Mouse (Mus musculus): Measurements from ENCODE around the gene Mus81. TPM values are rescaled to one million over a fixed set of nuclear protein-coding genes. Genes with fewer than 3 reads are reported as not detected.

Mus81 gene
- total RNA-seq, 2 experiments from 2014 or later: 30.7 to 30.9 TPM

DNA sequence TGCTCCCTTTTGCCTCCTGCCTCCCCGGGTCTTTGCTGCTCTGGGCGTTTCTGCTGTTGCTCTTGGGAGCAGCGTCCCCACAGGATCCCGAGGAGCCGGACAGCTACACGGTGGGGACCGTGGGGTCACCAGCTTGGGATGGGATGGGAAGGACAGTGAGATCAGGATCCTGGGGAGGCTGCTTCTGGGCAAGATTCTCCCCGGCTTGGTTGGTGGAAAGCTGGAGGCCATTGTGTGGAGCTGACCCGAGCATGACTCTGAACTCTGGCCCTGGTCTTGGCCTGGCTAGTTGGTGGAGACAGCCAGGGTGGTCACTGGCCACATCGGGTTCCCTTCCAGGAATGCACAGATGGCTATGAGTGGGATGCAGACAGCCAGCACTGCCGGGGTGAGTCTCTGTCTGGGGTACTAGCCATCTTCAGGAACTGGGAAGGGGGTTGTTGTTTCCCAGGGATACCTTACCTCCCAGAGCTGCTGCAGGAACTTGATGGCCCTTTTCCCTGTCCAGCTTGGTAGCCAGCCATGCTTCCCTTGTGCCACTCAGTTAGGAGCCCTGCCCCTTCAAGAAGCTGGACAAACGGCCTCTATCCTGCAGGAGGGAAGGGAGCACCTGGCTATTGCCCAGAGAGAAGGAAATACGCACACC lies 13.0 kb downstream of the Mus81 start:
- intact Hi-C loops (cut with DNase I): loop anchor here (2.0 kb wide), 1 partner anchor 14 kb away; the partner anchor contains the start of gene Mus81
- no peak for DNase-seq (ENCODE audit: low spot score in 2 of 2)

DNA sequence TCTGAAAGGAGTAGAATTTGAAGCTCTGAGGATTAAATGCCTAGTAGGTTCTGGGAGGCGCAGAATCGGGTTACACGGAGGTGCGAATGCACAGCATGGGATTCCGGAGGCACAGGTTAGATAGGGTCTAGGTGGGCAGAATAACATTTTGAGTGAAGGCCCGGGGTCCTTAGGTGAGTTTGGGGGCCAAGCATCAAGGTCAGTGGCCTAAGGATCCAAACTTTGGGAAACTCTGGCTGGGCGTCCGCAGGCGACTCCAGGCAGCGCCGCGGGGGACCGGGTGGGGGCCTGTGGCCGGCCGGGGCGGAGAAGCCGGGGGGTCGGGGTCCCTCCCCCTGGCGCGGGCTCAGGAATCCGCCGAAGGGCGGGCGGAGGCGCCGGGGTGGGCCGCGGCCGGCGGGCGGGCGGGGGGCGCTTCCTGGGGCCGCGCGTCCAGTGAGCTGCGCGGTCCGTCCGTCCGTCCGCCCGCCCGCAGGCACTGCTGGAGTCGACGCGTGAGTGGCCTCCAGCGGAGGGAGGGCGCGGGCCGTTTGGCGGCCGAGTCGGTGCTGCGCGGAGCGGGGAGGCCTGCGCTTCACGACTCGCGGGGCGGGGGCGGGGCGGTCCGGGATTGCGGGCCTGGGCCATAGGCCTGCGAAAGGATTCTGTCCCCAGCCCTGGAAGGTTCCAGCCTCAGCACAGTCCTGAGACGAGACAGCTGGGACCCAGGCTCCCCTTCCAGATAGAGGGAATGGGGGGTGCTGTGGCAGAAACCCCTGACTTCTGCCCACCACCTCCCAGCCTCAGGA lies 13.7 kb downstream of the Mus81 start:
- intact Hi-C loops (cut with DNase I): loop anchor here (2.0 kb wide), 1 partner anchor 14 kb away; the partner anchor contains the start of gene Mus81
- no peak for DNase-seq (ENCODE audit: low spot score in 2 of 2)

DNA sequence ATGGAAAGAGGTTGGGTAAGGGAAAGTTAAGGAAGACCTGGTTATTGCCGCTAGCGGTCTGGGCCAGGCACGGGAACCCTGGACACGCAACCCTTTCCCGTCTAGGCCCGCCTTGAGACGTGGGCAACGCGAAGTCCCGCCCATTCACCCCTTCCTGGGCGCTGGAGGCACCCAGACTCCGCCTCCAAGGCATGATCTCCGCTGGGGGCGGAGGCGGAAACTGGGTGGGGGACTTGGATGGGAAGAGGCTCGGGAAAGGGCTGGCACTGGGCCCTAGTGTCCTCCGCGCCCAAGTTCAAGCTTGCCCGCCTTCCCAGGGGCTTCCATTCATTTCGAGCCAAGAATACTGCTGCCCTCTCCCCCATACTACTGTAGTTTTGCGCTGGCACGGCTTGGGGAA lies 14.5 kb downstream of the Mus81 start, which contains the start of gene Efemp2:
TSS of gene Efemp2 (plus strand) at position 235 of the 400 bp plus-strand sequence.
- DNase-seq (ENCODE audit: low spot score in 2 of 2): peak; percentile 63 to 65

DNA sequence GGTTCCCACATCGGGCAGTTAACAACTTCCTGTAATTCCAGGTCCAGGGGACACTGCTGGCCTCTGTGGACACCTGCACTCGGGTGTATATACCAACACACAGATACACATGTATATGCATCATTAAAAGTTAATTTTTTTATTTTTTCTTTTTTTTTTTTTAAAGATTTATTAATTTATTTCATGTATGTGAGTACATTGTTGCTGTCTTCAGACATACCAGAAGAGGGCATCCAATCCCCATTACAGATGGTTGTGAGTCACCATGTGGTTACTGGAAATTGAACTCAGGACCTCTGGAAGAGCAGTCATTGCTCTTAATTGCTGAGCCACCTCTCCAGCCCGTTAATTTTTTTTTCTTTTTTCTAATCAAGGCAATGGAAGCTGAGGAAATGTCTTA lies 15.3 kb downstream of the Mus81 start:
- DNase-seq (ENCODE audit: low spot score in 2 of 2): no peak
- intact Hi-C loops (cut with DNase I): no loop called here

More for the DNA sequence above, 14.5 kb downstream of the Mus81 start, which contains the start of gene Efemp2:
- intact Hi-C loops (cut with DNase I): loop anchor here (2.0 kb wide), 1 partner anchor 15 kb away; the partner anchor contains the start of gene Mus81

DNA sequence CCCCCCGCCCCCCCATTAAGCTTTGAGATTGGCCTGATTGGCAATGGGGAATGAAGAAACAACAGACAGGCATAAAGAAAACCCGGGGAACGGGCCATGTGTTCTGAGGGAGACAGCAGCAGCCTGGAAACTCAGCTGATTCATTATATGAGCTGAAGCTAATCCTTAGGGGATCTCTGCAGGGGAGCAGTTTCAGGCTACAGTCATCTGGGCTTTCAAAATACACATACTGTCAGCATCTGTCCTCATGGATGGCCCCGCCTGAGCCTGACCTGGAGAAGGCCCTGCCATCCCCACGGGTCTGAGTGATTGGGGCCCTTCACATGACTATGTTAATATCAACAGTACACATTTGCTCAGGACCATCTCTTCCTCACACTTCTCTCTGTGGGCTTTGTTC lies 16.4 kb downstream of the Mus81 start:
- no peak for DNase-seq (ENCODE audit: low spot score in 2 of 2)
- intact Hi-C loops (cut with DNase I): no loop called here

DNA sequence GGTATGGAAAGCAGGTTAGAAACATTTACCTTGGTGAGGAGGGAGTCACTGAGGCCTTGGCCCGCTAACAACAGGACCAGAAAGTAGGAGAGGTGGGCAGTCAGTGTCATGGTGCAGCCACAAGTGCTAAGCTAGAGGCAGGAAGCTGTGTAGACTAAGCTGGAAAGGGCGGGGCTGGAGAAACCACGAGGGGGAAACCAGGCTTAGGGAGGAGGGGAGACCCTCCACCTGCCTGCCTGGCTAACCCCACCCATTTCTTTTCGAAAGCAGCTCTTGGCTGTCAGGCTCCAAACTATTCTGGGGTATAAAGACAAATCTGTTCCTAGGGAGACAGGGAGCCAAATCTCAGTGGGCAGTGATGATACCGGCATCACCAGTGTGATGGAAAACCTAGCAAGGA lies 19.8 kb downstream of the Mus81 start, which contains the start of gene Ctsw:
TSS of gene Ctsw (minus strand) at position 134 of the 400 bp plus-strand sequence.
- no peak for DNase-seq (ENCODE audit: low spot score in 2 of 2)
- intact Hi-C loops (cut with DNase I): no loop called here

DNA sequence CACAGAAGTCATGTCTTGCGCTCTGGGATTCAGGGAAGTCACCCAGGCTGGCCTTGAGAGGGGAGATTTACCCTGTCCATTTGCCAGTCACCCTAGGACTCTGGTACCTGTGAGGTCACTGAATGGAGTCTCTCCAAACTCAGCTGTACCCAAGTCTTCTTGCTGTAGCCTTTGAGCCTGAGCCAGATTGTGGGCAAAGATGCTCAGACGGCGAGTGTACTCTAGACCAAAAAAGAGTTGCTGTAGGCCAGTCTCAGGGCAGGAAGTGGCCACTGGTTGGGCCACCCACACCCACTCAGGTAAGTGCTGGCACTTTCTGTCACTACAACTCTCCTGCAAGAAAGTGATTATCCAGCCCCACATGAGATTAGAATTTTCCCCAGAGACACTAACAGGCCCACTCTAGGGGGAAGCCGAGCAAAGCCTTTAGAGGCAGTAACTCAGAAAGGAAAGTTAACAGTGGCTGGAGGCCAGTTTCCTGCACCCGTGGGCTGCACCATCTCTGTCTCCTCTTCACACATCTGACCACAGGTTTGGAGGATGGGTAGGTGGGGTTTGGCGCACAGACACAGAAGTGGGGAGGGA lies 21.2 kb downstream of the Mus81 start:
- DNase-seq (ENCODE audit: low spot score in 2 of 2): no peak
- intact Hi-C loops (cut with DNase I): no loop called here

DNA sequence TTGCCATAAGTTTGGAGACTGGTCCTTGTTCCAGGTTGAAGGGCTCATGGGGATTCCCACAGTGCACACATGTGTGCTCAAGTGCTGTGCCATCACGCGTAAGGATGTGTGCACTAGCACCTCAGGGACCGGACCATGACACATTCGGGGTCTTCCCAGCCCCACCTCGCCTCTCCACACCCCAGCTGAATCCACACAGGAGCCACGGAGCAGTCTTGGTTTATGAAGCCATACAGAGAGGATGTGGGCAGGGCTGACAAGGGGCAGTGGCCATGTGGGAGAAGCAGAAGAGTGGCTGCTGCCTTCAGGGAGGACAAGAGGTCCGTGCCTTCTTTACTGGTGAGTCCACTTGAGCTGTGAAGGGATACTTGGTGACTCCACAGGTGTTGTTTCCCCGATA lies 23.2 kb downstream of the Mus81 start:
- no peak for DNase-seq (ENCODE audit: low spot score in 2 of 2)
- intact Hi-C loops (cut with DNase I): no loop called here

DNA sequence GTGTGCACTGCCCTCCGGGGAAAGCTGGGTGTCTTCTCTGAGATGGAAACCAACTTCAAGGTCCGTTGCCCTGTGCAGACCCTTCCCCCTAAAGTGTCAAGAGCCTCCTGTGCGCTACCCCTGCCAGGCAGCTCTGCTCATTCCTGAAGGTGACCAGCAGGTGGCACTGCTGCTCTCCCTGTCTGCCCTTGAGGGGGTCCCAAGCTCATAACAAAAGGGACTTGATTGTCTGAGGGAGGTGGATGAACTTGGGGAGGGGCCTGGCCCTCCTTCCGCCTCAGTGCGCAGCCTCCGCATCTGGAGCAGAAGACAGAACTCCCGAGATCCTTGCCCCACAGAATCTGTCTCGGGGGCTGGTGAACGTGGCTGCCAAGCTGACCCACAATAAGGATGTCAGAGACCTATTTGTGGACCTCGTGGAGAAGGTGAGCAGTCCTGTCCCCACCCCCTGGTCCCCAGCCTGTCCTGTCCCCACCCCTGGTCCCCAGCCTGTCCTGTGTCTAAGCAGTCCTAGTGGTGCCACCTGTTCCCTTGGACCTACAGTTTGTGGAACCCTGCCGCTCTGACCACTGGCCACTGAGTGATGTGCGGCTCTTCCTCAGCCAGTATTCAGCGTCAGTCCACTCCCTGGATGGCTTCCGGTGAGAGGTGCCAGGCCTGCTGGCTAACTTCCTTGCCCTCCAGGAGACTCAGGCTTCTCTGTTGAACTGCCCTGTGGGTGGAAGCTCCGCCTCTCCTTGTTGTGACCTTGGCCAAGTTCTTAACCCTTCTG lies 24.2 kb downstream of the Mus81 start:
- peak in 1 of 2 experiments; percentile 57 for DNase-seq (ENCODE audit: low spot score in 2 of 2)
- intact Hi-C loops (cut with DNase I): loop anchor here (2.0 kb wide), 1 partner anchor 105 kb away; the partner anchor contains the start of gene Ap5b1

DNA sequence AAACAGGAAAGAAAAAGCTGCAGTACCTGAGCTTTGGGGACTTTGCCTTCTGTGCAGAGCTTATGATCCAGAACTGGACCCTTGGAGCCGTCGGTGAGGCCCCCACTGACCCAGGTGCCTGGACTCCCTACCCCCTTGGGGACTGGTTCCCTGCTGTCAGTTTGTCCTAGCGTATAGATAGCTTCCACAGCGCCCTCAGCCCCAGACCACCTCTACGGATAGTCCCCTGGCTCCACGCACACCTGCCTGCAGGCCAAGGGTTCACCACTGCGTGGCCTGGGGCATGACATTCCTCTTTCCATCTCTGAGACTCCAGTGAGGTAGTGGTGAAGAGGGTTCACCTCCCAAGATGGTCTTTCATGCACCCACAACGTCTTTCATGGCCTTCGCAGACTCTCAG lies 25.0 kb downstream of the Mus81 start:
- intact Hi-C loops (cut with DNase I): loop anchor here (2.0 kb wide), 1 partner anchor 106 kb away; the partner anchor contains the start of gene Ap5b1
- DNase-seq (ENCODE audit: low spot score in 2 of 2): no peak

DNA sequence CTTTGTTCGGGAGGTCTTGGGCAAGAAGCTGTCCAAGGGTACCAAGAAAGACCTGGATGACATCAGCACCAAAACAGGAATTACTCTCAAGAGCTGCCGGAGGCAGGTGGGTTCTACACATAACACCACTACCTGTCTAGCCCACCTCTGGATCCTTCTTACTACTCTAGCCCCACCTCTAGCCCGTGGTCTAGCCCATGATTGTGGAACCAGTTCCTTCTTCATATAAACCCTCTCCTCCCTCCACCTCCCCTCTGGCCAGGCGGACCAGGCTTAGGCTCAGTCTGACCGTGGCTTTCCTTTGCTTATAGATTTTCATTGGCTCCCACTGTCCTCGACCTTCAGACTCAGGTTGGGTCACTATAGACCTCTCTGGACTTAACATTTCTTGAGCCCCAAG lies 26.8 kb downstream of the Mus81 start:
- DNase-seq (ENCODE audit: low spot score in 2 of 2): no peak
- intact Hi-C loops (cut with DNase I): no loop called here

DNA sequence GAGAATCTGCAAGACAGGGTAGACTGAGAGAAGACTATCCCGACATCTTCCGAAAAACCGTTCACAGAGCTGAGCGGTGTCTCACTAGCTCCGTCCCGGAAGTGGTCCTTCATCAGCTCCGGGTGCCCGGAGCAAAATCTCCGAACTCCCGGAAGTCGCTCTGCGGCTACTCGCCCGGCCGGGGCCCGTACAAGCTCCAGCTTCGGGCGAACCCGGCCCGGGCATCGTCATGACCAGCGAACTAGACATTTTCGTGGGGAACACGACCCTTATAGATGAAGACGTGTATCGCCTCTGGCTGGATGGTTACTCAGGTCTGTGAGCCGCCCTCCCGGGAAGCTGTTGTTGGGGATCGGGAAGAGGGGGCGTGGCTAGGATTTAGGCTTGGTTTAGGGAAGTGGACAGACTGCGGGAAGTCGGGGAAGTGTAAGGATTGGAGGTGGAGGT lies 27.7 kb downstream of the Mus81 start, which contains the start of gene Fibp:
TSS of gene Fibp (plus strand) at position 151 of the 447 bp plus-strand sequence.
- intact Hi-C loops (cut with DNase I): loop anchor here (1.0 kb wide), 1 partner anchor 30 kb away; the partner anchor contains the start of gene Cfl1
- DNase-seq (ENCODE audit: low spot score in 2 of 2): peak; percentile 87 to 91

DNA sequence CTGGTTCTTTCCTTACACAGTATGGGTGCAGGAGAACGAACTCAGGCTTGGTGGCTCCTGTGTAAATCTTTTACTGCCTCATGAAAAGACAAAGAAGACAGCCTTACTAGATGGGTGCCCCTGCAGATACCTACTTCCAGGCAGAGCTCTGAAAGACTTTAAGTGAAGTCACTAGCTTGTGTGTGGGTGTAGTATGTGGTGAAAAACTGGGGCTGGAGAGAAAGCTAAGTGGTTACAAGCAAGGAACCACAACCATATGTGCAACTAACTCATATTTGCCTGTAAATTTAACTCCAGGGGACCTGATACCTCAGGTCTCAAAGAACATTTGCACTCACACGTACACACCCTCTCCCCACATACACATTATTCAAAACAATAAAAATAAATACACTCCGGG lies 28.3 kb downstream of the Mus81 start:
- peak in 1 of 2 experiments; percentile 67 for DNase-seq (ENCODE audit: low spot score in 2 of 2)
- intact Hi-C loops (cut with DNase I): loop anchor here (1.0 kb wide), 1 partner anchor 30 kb away; the partner anchor contains the start of gene Cfl1

DNA sequence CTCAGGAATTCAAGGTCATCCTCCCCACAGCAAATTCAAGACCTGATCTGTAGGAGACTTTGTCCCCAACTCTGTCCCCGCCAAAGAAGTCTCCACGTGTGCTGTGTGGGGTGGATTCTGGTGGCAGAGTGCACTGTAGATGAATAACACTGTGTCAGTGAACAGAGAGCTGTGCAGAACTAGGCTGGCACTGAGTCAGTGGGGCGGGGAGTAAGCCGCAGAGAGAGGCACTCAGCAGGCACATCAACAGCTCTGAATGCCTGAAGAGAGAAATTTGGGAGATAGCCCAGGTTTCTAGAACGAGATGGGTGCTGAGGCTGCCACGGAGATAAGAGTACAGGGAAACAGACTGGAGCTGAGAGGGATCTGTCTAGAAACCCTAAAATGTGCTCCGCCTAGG lies 29.2 kb downstream of the Mus81 start:
- DNase-seq (ENCODE audit: low spot score in 2 of 2): peak in 1 of 2 experiments; percentile 84
- intact Hi-C loops (cut with DNase I): no loop called here

DNA sequence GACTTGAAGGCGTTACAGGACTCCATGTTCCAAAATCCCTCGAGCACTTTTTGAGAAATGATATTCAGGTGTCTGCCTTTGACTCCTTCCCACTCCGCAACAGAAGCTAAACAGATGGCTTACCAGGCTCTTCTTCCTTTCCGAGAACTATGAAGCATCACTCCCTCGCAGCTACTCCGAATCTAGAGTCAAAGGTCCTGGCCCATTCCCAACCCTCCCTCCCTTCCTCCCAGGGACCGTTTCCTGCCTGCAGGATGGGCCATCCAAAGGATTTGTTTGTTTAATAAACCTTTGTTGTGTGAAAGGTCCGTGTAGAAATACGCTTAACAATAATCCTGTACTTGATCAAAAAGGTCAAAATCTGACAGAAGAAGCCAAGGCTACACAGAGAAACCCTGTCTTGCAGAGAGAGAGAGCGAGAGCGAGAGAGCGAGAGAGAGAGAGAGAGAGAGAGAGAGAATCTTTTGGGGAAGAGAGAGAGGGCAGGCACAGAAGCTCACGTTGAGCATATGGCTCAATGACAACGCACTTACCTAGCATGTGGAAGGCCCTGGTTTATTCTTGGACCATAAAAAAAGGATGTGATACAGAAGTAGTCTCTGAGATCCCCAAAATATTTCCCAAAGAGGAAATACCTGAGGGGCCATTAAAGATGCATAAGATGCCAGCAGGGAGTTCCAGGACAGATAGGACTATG lies 30.3 kb downstream of the Mus81 start, which contains the start of gene Ccdc85b:
TSS of gene Ccdc85b (minus strand) at position 149 of the 697 bp plus-strand sequence.
- DNase-seq (ENCODE audit: low spot score in 2 of 2): no peak
- intact Hi-C loops (cut with DNase I): loop anchor here (1.0 kb wide), 2 partner anchors 33 kb away; partner anchors contain the start of gene AI837181

DNA sequence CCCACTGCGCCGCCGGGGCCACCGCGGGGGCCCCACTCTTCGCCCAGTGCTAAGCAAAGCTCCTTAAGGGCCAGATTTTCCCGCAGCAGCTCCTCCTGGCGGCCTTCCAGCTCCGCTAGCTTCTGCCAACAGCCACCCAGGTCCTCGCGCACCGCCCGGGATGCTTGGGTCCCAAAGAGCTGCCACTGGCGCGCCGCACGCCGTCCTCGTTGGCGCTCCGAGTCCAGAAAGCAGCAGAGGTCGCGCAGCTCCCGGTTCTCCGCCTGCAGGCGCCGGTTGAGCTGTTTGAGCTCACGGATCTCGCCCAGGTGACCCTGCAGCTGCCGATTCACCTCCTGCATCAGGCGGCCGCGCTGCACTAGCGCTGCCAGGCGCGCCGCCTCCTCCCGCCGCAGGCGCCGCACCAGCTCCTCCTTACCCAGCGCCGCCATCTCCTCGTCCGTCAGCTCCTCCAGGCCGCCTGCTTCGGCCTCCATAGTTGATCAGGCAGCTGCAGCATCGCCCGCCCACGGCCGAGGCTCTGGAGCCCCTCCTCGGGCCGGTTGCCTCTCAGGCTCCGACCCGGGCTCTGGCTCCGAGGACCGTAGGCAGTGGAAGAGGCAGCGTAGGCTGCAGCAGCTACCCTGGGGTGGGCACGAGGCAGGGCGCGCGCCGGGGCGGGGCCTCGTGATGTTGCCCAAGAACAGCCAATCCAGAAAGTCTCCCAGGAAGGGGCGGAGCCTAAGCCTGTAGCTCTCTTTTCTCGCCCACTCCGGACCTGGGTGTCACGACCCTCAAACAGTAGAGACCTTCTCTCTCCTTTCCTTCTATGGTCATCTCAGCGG lies 31.1 kb downstream of the Mus81 start:
- intact Hi-C loops (cut with DNase I): loop anchor here (1.0 kb wide), 2 partner anchors 32 to 34 kb away; partner anchors contain the start of gene AI837181

DNA sequence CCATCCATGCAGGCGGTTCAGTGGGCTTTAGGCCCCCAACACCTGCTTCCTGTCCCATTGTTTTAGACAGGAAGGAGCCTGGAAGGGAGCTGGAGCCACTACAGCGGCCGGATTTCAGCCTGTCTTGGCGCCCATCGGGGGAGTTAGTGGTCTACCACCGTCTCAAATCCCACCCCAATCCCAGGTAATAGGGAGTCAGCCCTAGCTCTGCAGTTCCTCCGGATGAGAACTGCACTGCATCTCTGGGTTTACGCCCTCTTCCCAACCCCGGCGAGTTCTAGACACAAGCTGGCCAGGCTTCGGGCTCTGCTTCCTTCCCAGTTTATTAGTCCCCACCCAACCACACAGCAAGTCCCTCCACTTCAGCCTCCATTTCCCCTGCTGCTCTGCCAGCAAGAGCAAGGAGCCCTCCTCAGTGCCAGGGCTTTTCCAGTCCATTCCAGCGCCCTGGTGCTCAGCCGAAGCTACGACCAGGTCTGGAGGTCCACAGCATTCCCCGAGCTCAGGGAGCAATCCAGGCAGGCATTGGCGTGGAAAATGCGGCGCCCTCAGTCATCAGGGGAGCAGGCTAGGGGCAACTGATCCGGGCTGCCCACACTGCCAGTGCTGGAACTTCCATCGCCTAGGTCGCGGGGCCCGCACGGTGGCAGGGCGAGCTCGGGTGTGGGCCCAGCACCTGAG lies 31.8 kb downstream of the Mus81 start:
- no peak for DNase-seq (ENCODE audit: low spot score in 2 of 2)
- intact Hi-C loops (cut with DNase I): no loop called here

More for the DNA sequence above, 31.1 kb downstream of the Mus81 start:
- peak; percentile 97 to 98 for DNase-seq (ENCODE audit: low spot score in 2 of 2)
